Mouse (Mus musculus) G1E (cell line): Measurements from ENCODE around the gene Trim8. TPM values are rescaled to one million over a fixed set of nuclear protein-coding genes. Genes with fewer than 3 reads are reported as not detected.
A peak's percentile ranks its signal among the peaks of the same experiment; 100 is the strongest.

Experiments
- ATAC-seq: 2 replicates; pipeline ENCODE4 v1.8.0; 2016; ENCODE audit warnings: mild to moderate bottlenecking; ENCODE audit not compliant: insufficient number of reproducible peaks, poor library complexity, low FRiP score, severe bottlenecking; ENCODE audit errors: extremely low read depth
- DNase-seq: peaks from one replicate; pipeline ENCODE4 v3.0.0; 2012; ENCODE audit warnings: low spot score
- H3K27me3 ChIP-seq: 2 replicates; pipeline ENCODE4 v1.6.1; 2012; ENCODE audit warnings: mild to moderate bottlenecking, low read length, inconsistent platforms; ENCODE audit not compliant: insufficient read depth
- H3K36me3 ChIP-seq: replicated peaks from 2 replicates; pipeline ENCODE3; 2012; ENCODE audit warnings: mild to moderate bottlenecking, inconsistent platforms
- H3K4me1 ChIP-seq: 2 replicates; pipeline ENCODE4 v1.6.1; 2012; ENCODE audit warnings: low read depth, low read length, inconsistent platforms, mixed read lengths; ENCODE audit not compliant: insufficient read depth
- H3K4me3 ChIP-seq: 2 replicates; pipeline ENCODE4 v1.5.1; 2012; ENCODE audit warnings: low read depth, mild to moderate bottlenecking, inconsistent platforms, low read length, moderate library complexity, mixed read lengths
- H3K9me3 ChIP-seq: replicated peaks from 2 replicates; pipeline ENCODE4 v1.6.1; 2012; ENCODE audit warnings: inconsistent platforms
- CTCF ChIP-seq: IDR thresholded peaks from 2 replicates; pipeline ENCODE4 v1.5.1; 2012; ENCODE audit warnings: low read depth, low read length, inconsistent platforms, mixed read lengths
- GATA1 ChIP-seq: IDR thresholded peaks from 2 replicates; pipeline ENCODE4 v1.6.1; 2012; ENCODE audit warnings: borderline replicate concordance, low read length, inconsistent platforms, mixed read lengths
- GATA2 ChIP-seq: IDR thresholded peaks from 2 replicates; pipeline ENCODE4 v1.6.1; 2012; ENCODE audit warnings: low read depth, low read length, inconsistent platforms, borderline replicate concordance
- POLR2AphosphoS5 ChIP-seq: IDR thresholded peaks from 2 replicates; pipeline ENCODE4 v1.6.1; 2012; ENCODE audit warnings: low read depth, low read length, inconsistent platforms; ENCODE audit not compliant: insufficient replicate concordance
- TAL1 ChIP-seq: conservative IDR thresholded peaks from 2 replicates; pipeline ENCODE4 v1.6.1; 2012; ENCODE audit warnings: low read depth, low read length, inconsistent platforms, mixed read lengths
- polyA plus RNA-seq: library from polyadenylated mRNA; stranded (reverse); fragments of >175 nt; gene quantifications from 2 replicates; pipeline ENCODE4 v1.2.3, GENCODE M21; 2012
- total RNA-seq, 2 experiments: library from RNA; stranded (forward) in 1 of 2; stranded (reverse) in 1 of 2; fragments of 200-1000 nt in 1 of 2; fragments of >200 nt in 1 of 2; fragmentation: Nextera tagmentation in 1 of 2; gene quantifications; 2 replicates each; pipeline ENCODE4 v1.2.3; 2014 to 2017

The Trim8 gene
- total and polyA plus RNA-seq, 3 experiments: 20.3 to 66.0 (median 22.7) TPM

DNA sequence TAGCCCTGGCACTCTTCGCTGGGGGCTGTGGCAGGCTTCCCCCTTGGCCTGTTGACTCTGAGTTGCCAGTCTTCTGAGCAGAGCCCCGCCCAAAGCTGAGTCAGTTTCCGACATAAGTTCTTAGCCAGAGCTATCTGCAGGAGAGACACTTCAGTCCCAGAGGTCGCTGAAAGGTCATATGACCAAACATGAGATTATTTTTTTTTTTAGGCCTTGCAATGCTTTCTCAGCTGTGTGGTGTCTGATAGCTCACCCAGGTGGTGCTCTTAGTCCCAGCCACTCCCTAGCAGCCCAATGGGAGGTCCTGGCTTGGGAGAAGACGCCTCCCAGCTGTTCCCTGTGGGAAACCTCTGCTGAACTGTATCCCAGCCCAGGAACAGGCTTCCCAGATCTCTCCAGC, 22.7 kb upstream of the Trim8 start:
- TF ChIP-seq GATA1 (no peak), GATA2 (no peak), POLR2AphosphoS5 (no peak), TAL1 (no peak), CTCF (no peak)
- no peak overlapping the region for H3K4me3 ChIP-seq
- H3K36me3 ChIP-seq: peaks cover 82% of the 10 kb centered on the region
- H3K27me3 ChIP-seq: no peaks in the 10 kb centered on the region
- H3K9me3 ChIP-seq: no peaks in the 10 kb centered on the region
- H3K4me1 ChIP-seq: peaks cover 11% of the 10 kb centered on the region
- ATAC-seq: peak; percentile 65
- no peak for DNase-seq

GRCm38 (mm10) chr19:46479306-46480075, 22.0 kb upstream of the Trim8 start:
- Histone ChIP-seq H3K36me3 (peaks cover 82% of the 10 kb centered on the region), H3K4me3 (no peak overlapping the region), H3K27me3 (no peaks in the 10 kb centered on the region), H3K4me1 (peaks cover 11% of the 10 kb centered on the region), H3K9me3 (no peaks in the 10 kb centered on the region)
- ATAC-seq (no peak), DNase-seq (no peak)
- no peak for TF ChIP-seq GATA1
- TF ChIP-seq POLR2AphosphoS5: no peak
- TF ChIP-seq TAL1: no peak
- TF ChIP-seq CTCF: no peak
- TF ChIP-seq GATA2: no peak

DNA sequence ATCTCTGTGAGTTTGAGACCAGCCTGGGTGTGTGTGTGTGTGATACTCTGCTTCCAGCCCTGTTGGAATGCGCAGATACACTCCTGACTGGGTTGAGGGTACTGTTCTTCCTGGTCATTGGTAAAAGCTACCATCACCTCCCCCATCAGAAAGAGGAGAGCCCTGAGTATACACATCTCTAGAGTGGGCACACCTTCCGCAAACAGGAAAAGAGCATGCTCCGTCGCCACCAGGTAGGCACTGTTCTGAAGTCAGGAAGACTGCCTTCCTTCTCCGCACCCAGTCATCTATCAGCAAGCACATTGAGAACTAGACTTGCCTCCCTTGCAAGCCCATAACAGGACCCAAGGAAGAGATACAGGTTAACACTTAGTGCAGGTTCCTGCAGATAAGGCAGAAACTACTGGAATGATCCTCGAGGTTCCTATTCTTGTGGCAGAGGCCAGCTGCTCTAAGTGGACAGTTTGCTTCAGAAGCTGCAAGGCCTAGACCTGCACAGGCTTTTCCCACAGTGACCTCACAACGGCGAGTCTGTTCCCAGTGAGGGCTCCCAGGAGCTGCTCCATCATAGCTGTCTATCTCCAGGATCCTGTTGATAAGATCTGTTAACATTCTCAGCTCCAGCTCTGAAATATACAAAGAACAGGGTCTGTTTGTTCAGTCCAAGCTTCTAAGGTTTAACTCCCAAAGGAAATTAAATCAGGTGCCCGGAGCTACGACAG, 20.7 kb upstream of the Trim8 start:
- Histone ChIP-seq H3K27me3 (no peaks in the 10 kb centered on the region), H3K4me3 (no peak overlapping the region), H3K36me3 (peaks cover 82% of the 10 kb centered on the region), H3K9me3 (no peaks in the 10 kb centered on the region), H3K4me1 (peaks cover 24% of the 10 kb centered on the region)
- TF ChIP-seq GATA1: no peak
- no peak for TF ChIP-seq GATA2
- no peak for TF ChIP-seq CTCF
- TF ChIP-seq POLR2AphosphoS5: no peak
- no peak for TF ChIP-seq TAL1
- ATAC-seq (no peak), DNase-seq (no peak)

- Histone ChIP-seq H3K9me3 (no peaks in the 10 kb centered on the region), H3K27me3 (no peaks in the 10 kb centered on the region), H3K4me3 (no peak overlapping the region), H3K36me3 (peaks cover 85% of the 10 kb centered on the region), H3K4me1 (peaks cover 29% of the 10 kb centered on the region)
- DNase-seq: no peak
- no peak for ATAC-seq
- TF ChIP-seq GATA1: no peak
- no peak for TF ChIP-seq GATA2
- TF ChIP-seq TAL1: no peak
These were observed 20.1 kb upstream of the Trim8 start for GRCm38 (mm10) chr19:46481352-46481751.

- peaks cover 87% of the 10 kb centered on the region for H3K36me3 ChIP-seq
- ATAC-seq (no peak), DNase-seq (no peak)
- no peaks in the 10 kb centered on the region for H3K9me3 ChIP-seq
- H3K27me3 ChIP-seq: no peaks in the 10 kb centered on the region
- H3K4me1 ChIP-seq: peaks cover 31% of the 10 kb centered on the region
- H3K4me3 ChIP-seq: no peak overlapping the region
- TF ChIP-seq CTCF: no peak
- TF ChIP-seq POLR2AphosphoS5: no peak
- TF ChIP-seq GATA1: no peak
- no peak for TF ChIP-seq GATA2
- TF ChIP-seq TAL1: no peak
These were observed 19.7 kb upstream of the Trim8 start for GRCm38 (mm10) chr19:46481756-46482155.

- H3K27me3 ChIP-seq: no peaks in the 10 kb centered on the region
- no peak for DNase-seq
- no peak for ATAC-seq
- peaks cover 87% of the 10 kb centered on the region for H3K36me3 ChIP-seq
- no peaks in the 10 kb centered on the region for H3K9me3 ChIP-seq
- TF ChIP-seq POLR2AphosphoS5 (no peak), GATA1 (no peak), CTCF (0 out of 2 replicates have a peak, but pooled peaks have one; percentile 9), TAL1 (no peak), GATA2 (no peak)
- H3K4me1 ChIP-seq: peaks cover 31% of the 10 kb centered on the region
- H3K4me3 ChIP-seq: no peak overlapping the region
These were observed 18.5 kb upstream of the Trim8 start for GRCm38 (mm10) chr19:46482896-46483516.
